In genomic region chr2:25616398-25616797, GRCm38 (mm10) we compare ENCODE assay signal across 12 mouse cellular contexts. TPM values are rescaled to one million over a fixed set of nuclear protein-coding genes. Genes with fewer than 3 reads are reported as not detected.
DNase-seq lines count a peak whose midpoint lies in the region; ATAC-seq and TF ChIP-seq lines count a peak whose summit lies in the region.
"Had no signal": no experiment of that assay in that cellular context is flagged by ENCODE, and none has a peak within 500 bp of the region (broad histone marks: within the 10 kb centered on the region; RNA-seq: fewer than 3 reads in every experiment).

No protein-coding gene starts in this region.

- H3K4me1 ChIP-seq in forebrain, embryonic 12.5 days, result peaks cover 8% of the 10 kb centered on the region; the same call in 1 of the 2 replicates
- H3K4me1 ChIP-seq in forebrain, postnatal 0 days (ENCODE audit: insufficient read depth), result peaks cover 4% of the 10 kb centered on the region; the same call in 1 of the 2 replicates
- H3K4me1 ChIP-seq in liver, embryonic 12.5 days, result peaks cover 10% of the 10 kb centered on the region; the same call in 1 of the 2 replicates
- H3K4me1 ChIP-seq in embryonic facial prominence, embryonic 14.5 days (ENCODE audit: control insufficient read depth, insufficient read depth, low read length), result peaks cover 9% of the 10 kb centered on the region
- H3K4me1 ChIP-seq in liver, embryonic 13.5 days (replicated peaks), result peaks cover 15% of the 10 kb centered on the region

- peaks cover 54% of the 10 kb centered on the region for H3K27me3 ChIP-seq in forebrain, embryonic 12.5 days
- peaks cover 19% of the 10 kb centered on the region for H3K27me3 ChIP-seq in forebrain, postnatal 0 days (ENCODE audit: insufficient read depth, low read length)
- H3K27me3 ChIP-seq in liver, embryonic 12.5 days (replicated peaks), result peaks cover 95% of the 10 kb centered on the region
- H3K27me3 ChIP-seq in embryonic facial prominence, embryonic 14.5 days (replicated peaks; ENCODE audit: control insufficient read depth, insufficient read depth, low read length), result peaks cover 32% of the 10 kb centered on the region
- peaks cover 75% of the 10 kb centered on the region for H3K27me3 ChIP-seq in liver, embryonic 13.5 days

- H3K9me3 ChIP-seq in forebrain, embryonic 12.5 days, result no peaks in the 10 kb centered on the region
- H3K9me3 ChIP-seq in forebrain, postnatal 0 days (ENCODE audit: low read length), result no peaks in the 10 kb centered on the region
- no peaks in the 10 kb centered on the region for H3K9me3 ChIP-seq in liver, embryonic 12.5 days (replicated peaks)
- H3K9me3 ChIP-seq in embryonic facial prominence, embryonic 14.5 days (ENCODE audit: control insufficient read depth, low read length), result no peaks in the 10 kb centered on the region
- no peaks in the 10 kb centered on the region for H3K9me3 ChIP-seq in liver, embryonic 13.5 days (replicated peaks)

- no peak for TF ChIP-seq CTCF in forebrain, postnatal 0 days (IDR thresholded peaks at IDR 0.05; ENCODE audit: low read depth)

- no peak overlapping the region for H3K27ac ChIP-seq in forebrain, embryonic 12.5 days
- H3K27ac ChIP-seq in forebrain, postnatal 0 days (ENCODE audit: low read depth, low read length), result no peak overlapping the region
- H3K27ac ChIP-seq in liver, embryonic 12.5 days, result no peak overlapping the region
- no peak overlapping the region for H3K27ac ChIP-seq in embryonic facial prominence, embryonic 14.5 days (replicated peaks; ENCODE audit: low read depth, low read length)
- H3K27ac ChIP-seq in liver, embryonic 13.5 days, result no peak overlapping the region
- H3K27ac ChIP-seq: macrophage had no signal

- no peak for DNase-seq in forebrain, postnatal 0 days
- DNase-seq in liver, result no peak
- no peak for DNase-seq in embryonic facial prominence, embryonic 14.5 days (ENCODE audit: low spot score)
- no peak for DNase-seq in liver, embryonic 13.5 days
- no peak for DNase-seq in urinary bladder, adult 2 months (ENCODE audit: low spot score)

- H3K36me3 ChIP-seq in forebrain, embryonic 12.5 days (replicated peaks), result no peaks in the 10 kb centered on the region
- no peaks in the 10 kb centered on the region for H3K36me3 ChIP-seq in forebrain, postnatal 0 days (ENCODE audit: insufficient read depth)
- H3K36me3 ChIP-seq in liver, embryonic 12.5 days, result no peaks in the 10 kb centered on the region
- no peaks in the 10 kb centered on the region for H3K36me3 ChIP-seq in embryonic facial prominence, embryonic 14.5 days (ENCODE audit: control insufficient read depth, insufficient read depth, low read length)
- no peaks in the 10 kb centered on the region for H3K36me3 ChIP-seq in liver, embryonic 13.5 days

- no peak overlapping the region for H3K4me3 ChIP-seq in forebrain, embryonic 12.5 days (replicated peaks)
- no peak overlapping the region for H3K4me3 ChIP-seq in forebrain, postnatal 0 days (ENCODE audit: low read depth, low read length)
- H3K4me3 ChIP-seq in liver, embryonic 12.5 days, result no peak overlapping the region
- H3K4me3 ChIP-seq in embryonic facial prominence, embryonic 14.5 days (ENCODE audit: low read depth, low read length), result peak overlapping the region; percentile 17; the same call in 1 of the 2 replicates
- no peak overlapping the region for H3K4me3 ChIP-seq in liver, embryonic 13.5 days (replicated peaks)

- no peak overlapping the region for H3K9ac ChIP-seq in forebrain, embryonic 12.5 days
- H3K9ac ChIP-seq in forebrain, postnatal 0 days, result no peak overlapping the region
- H3K9ac ChIP-seq in liver, embryonic 12.5 days, result no peak overlapping the region
- H3K9ac ChIP-seq in embryonic facial prominence, embryonic 14.5 days (ENCODE audit: low read depth, low read length), result no peak overlapping the region
- H3K9ac ChIP-seq in liver, embryonic 13.5 days, result no peak overlapping the region

- WGBS in forebrain, embryonic 12.5 days, result 28% methylated on average over 22 of the region's 22 CpGs
- WGBS in forebrain, postnatal 0 days, result 20% methylated on average over 22 of the region's 22 CpGs
- 16% methylated on average over 22 of the region's 22 CpGs for WGBS in liver, embryonic 12.5 days (ENCODE audit: insufficient replicate concordance)
- WGBS in embryonic facial prominence, embryonic 14.5 days, result 23% methylated on average over 13 of the region's 22 CpGs
- 17% methylated on average over 22 of the region's 22 CpGs for WGBS in liver, embryonic 13.5 days (ENCODE audit: insufficient replicate concordance)

- 0 out of 2 replicates have a peak overlapping the region, but pooled peaks have one; percentile 13 for H3K4me2 ChIP-seq in forebrain, embryonic 12.5 days
- no peak overlapping the region for H3K4me2 ChIP-seq in forebrain, postnatal 0 days (ENCODE audit: low read depth)
- peak overlapping the region; percentile 17 for H3K4me2 ChIP-seq in liver, embryonic 12.5 days
- peak overlapping the region; percentile 27 for H3K4me2 ChIP-seq in embryonic facial prominence, embryonic 14.5 days (ENCODE audit: low read depth, low read length)
- H3K4me2 ChIP-seq in liver, embryonic 13.5 days, result peak overlapping the region; percentile 21; the same call in 1 of the 2 replicates

- ATAC-seq in forebrain, embryonic 12.5 days (ENCODE audit: low FRiP score), result no peak
- no peak for ATAC-seq in forebrain, postnatal 0 days
- 0 out of 2 replicates have a peak, but pooled peaks have one; percentile 23 for ATAC-seq in liver, embryonic 12.5 days
- ATAC-seq in embryonic facial prominence, embryonic 14.5 days (ENCODE audit: low read depth), result no peak
- ATAC-seq in liver, embryonic 13.5 days (ENCODE audit: low read depth), result no peak
- ATAC-seq in megakaryocyte, adult 5-6 weeks (ENCODE audit: poor library complexity, severe bottlenecking), result no peak
- ATAC-seq: CD4-positive, CD25-positive, alpha-beta regulatory T cell, adult 4 months had no signal

RNA-seq across cellular contexts. Expression of gene Ccdc183, which starts 1.1 kb away (rescaled TPM):
- 0.22 and 0.23 TPM in 2 replicates for polyA plus RNA-seq in forebrain, embryonic 12.5 days (2016; fragmentation: Nextera tagmentation; extraction: Ambion mirVana)
- not detected in 2 replicates for total RNA-seq in forebrain, postnatal 0 days (2014; rRNA removed)
- polyA plus RNA-seq in forebrain, postnatal 0 days (2015; fragmentation: Nextera tagmentation; extraction: Ambion mirVana), result 0.36 TPM in 2 replicates
- 0.14 and 0.28 TPM in 2 replicates for polyA plus RNA-seq in liver, embryonic 12.5 days (2016; fragmentation: Nextera tagmentation; extraction: Ambion mirVana)
- polyA plus RNA-seq in embryonic facial prominence, embryonic 14.5 days (2014; fragmentation: Nextera tagmentation; extraction: Ambion mirVana), result 0.33 and 0.41 TPM in 2 replicates
- 0.09 and 0.14 TPM in 2 replicates for polyA plus RNA-seq in liver, embryonic 13.5 days (2015; fragmentation: Nextera tagmentation; extraction: Ambion mirVana)
- polyA plus RNA-seq in urinary bladder, adult 2 months (2012; rRNA removed), result not detected in 2 replicates
- total RNA-seq in megakaryocyte, adult 5-6 weeks (2015), result not detected in 2 replicates
- total RNA-seq in megakaryocyte, adult 5-6 weeks (2017), result not detected in 2 replicates
- total RNA-seq: adrenal gland, adult 18-20 months; neutrophil, adult 5-6 weeks had no signal
- polyA plus RNA-seq: CD4-positive, CD25-positive, alpha-beta regulatory T cell, adult 4 months; macrophage had no signal

RNA-seq across cellular contexts. Expression of gene Tmem141, which starts 5.4 kb away (rescaled TPM):
- polyA plus RNA-seq in forebrain, embryonic 12.5 days (2016; fragmentation: Nextera tagmentation; extraction: Ambion mirVana), result 13.2 and 13.4 TPM in 2 replicates
- 39.4 and 49.5 TPM in 2 replicates for total RNA-seq in forebrain, postnatal 0 days (2014; rRNA removed)
- polyA plus RNA-seq in forebrain, postnatal 0 days (2015; fragmentation: Nextera tagmentation; extraction: Ambion mirVana), result 41.9 and 42.7 TPM in 2 replicates
- polyA plus RNA-seq in liver, embryonic 12.5 days (2016; fragmentation: Nextera tagmentation; extraction: Ambion mirVana), result 7.1 and 8.0 TPM in 2 replicates
- 22.9 and 33.0 TPM in 2 replicates for polyA plus RNA-seq in embryonic facial prominence, embryonic 14.5 days (2014; fragmentation: Nextera tagmentation; extraction: Ambion mirVana)
- 7.8 and 8.3 TPM in 2 replicates for polyA plus RNA-seq in liver, embryonic 13.5 days (2015; fragmentation: Nextera tagmentation; extraction: Ambion mirVana)
- 55.4 and 59.7 TPM in 2 replicates for polyA plus RNA-seq in urinary bladder, adult 2 months (2012; rRNA removed)
- 8.4 and 19.2 TPM in 2 replicates for total RNA-seq in megakaryocyte, adult 5-6 weeks (2015)
- 18.5 and 25.2 TPM in 2 replicates for total RNA-seq in megakaryocyte, adult 5-6 weeks (2017)

RNA-seq across cellular contexts. Expression of gene Rabl6, which starts 8.1 kb away (rescaled TPM):
- polyA plus RNA-seq in forebrain, embryonic 12.5 days (2016; fragmentation: Nextera tagmentation; extraction: Ambion mirVana), result 76.6 and 76.8 TPM in 2 replicates
- total RNA-seq in forebrain, postnatal 0 days (2014; rRNA removed), result 68.2 and 79.3 TPM in 2 replicates
- 51.8 and 54.9 TPM in 2 replicates for polyA plus RNA-seq in forebrain, postnatal 0 days (2015; fragmentation: Nextera tagmentation; extraction: Ambion mirVana)
- polyA plus RNA-seq in liver, embryonic 12.5 days (2016; fragmentation: Nextera tagmentation; extraction: Ambion mirVana), result 41.8 and 42.9 TPM in 2 replicates
- polyA plus RNA-seq in embryonic facial prominence, embryonic 14.5 days (2014; fragmentation: Nextera tagmentation; extraction: Ambion mirVana), result 64.4 and 71.9 TPM in 2 replicates
- 29.7 and 29.8 TPM in 2 replicates for polyA plus RNA-seq in liver, embryonic 13.5 days (2015; fragmentation: Nextera tagmentation; extraction: Ambion mirVana)
- polyA plus RNA-seq in urinary bladder, adult 2 months (2012; rRNA removed), result 66.5 and 73.8 TPM in 2 replicates
- 18.3 and 25.7 TPM in 2 replicates for total RNA-seq in megakaryocyte, adult 5-6 weeks (2015)
- 34.0 and 43.0 TPM in 2 replicates for total RNA-seq in megakaryocyte, adult 5-6 weeks (2017)

RNA-seq across cellular contexts. Expression of gene Fcna, which starts 11.4 kb away (rescaled TPM):
- polyA plus RNA-seq in forebrain, embryonic 12.5 days (2016; fragmentation: Nextera tagmentation; extraction: Ambion mirVana), result 0.83 and 0.88 TPM in 2 replicates
- 3.3 and 4.7 TPM in 2 replicates for total RNA-seq in forebrain, postnatal 0 days (2014; rRNA removed)
- polyA plus RNA-seq in forebrain, postnatal 0 days (2015; fragmentation: Nextera tagmentation; extraction: Ambion mirVana), result 5.2 and 6.7 TPM in 2 replicates
- 30.8 and 35.6 TPM in 2 replicates for polyA plus RNA-seq in liver, embryonic 12.5 days (2016; fragmentation: Nextera tagmentation; extraction: Ambion mirVana)
- 2.8 and 4.9 TPM in 2 replicates for polyA plus RNA-seq in embryonic facial prominence, embryonic 14.5 days (2014; fragmentation: Nextera tagmentation; extraction: Ambion mirVana)
- 34.8 and 37.5 TPM in 2 replicates for polyA plus RNA-seq in liver, embryonic 13.5 days (2015; fragmentation: Nextera tagmentation; extraction: Ambion mirVana)
- 22.9 and 30.6 TPM in 2 replicates for polyA plus RNA-seq in urinary bladder, adult 2 months (2012; rRNA removed)
- 1.1 and 1.9 TPM in 2 replicates for total RNA-seq in megakaryocyte, adult 5-6 weeks (2015)
- 2.2 and 3.2 TPM in 2 replicates for total RNA-seq in megakaryocyte, adult 5-6 weeks (2017)
- total RNA-seq: neutrophil, adult 5-6 weeks had no signal

RNA-seq across cellular contexts. Expression of gene Ajm1, which starts 34.8 kb away (rescaled TPM):
- polyA plus RNA-seq in forebrain, embryonic 12.5 days (2016; fragmentation: Nextera tagmentation; extraction: Ambion mirVana), result 0.91 and 1.5 TPM in 2 replicates
- 13.5 and 16.0 TPM in 2 replicates for total RNA-seq in forebrain, postnatal 0 days (2014; rRNA removed)
- polyA plus RNA-seq in forebrain, postnatal 0 days (2015; fragmentation: Nextera tagmentation; extraction: Ambion mirVana), result 11.3 and 13.7 TPM in 2 replicates
- not detected in 2 replicates for polyA plus RNA-seq in liver, embryonic 12.5 days (2016; fragmentation: Nextera tagmentation; extraction: Ambion mirVana)
- polyA plus RNA-seq in embryonic facial prominence, embryonic 14.5 days (2014; fragmentation: Nextera tagmentation; extraction: Ambion mirVana), result 0.40 and 1.4 TPM in 2 replicates
- polyA plus RNA-seq in liver, embryonic 13.5 days (2015; fragmentation: Nextera tagmentation; extraction: Ambion mirVana), result 0.02 TPM in 1 of 2 replicates, not detected in the other
- 0.47 and 0.57 TPM in 2 replicates for polyA plus RNA-seq in urinary bladder, adult 2 months (2012; rRNA removed)
- not detected in 2 replicates for total RNA-seq in megakaryocyte, adult 5-6 weeks (2015)
- not detected in 2 replicates for total RNA-seq in megakaryocyte, adult 5-6 weeks (2017)
- total RNA-seq: neutrophil, adult 5-6 weeks had no signal
- polyA plus RNA-seq: CD4-positive, CD25-positive, alpha-beta regulatory T cell, adult 4 months had no signal
